Mouse (Mus musculus): ENCODE results near the gene Isca2.
A peak's percentile ranks its signal among the peaks of the same experiment; 100 is the strongest.

The Isca2 gene

GRCm38 (mm10) chr12:84774376-84774775 lies 1.3 kb downstream of the Isca2 start:
- no peak for DNase-seq

GRCm38 (mm10) chr12:84776229-84776628 lies 3.2 kb downstream of the Isca2 start:
- no peak for DNase-seq

- DNase-seq: peak; percentile 89
These were observed 11.7 kb downstream of the Isca2 start for GRCm38 (mm10) chr12:84784604-84785381.

- no peak for DNase-seq
These were observed 13.0 kb downstream of the Isca2 start for GRCm38 (mm10) chr12:84786091-84786490.

- no peak for DNase-seq
These were observed 17.8 kb downstream of the Isca2 start for GRCm38 (mm10) chr12:84790853-84791252.

DNA sequence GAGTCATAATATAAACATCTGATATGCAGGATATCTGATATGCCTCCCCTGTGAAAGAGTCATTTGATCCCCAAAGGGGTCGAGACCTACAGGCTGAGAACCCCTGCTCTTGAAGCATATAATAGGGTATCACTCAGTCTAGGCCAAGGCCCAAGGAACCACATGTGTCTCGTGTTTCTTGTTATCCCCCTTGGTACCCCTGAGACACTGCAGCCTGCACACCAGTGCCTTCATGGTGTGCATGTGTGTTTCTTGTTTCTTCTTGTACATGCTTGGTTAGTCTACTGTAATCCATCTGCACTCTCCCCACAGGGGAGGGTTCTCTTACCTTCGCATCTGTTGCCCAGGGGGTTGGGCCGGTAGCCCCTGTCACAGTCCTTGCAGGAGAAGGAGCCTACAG lies 19.6 kb downstream of the Isca2 start:
- no peak for DNase-seq

DNA sequence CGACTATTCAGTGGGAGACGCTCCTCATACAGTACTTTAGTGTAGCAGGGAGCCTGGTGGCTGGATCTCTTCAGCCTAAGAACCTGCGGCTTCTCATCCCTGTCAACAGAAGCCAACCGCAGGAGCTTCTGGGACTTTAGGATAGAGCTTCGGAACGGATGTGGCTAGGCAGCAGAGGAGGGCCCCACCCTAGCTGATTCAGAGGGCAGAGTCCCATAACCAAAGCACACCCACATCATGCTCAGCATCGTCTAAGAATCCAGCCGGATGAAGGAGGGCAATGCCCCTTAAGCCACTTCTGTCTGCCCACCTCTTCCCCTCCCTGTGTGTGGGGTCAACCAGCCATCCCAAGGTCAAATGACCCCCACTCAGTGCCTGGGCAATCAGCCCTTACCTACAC lies 21.6 kb downstream of the Isca2 start:
- no peak for DNase-seq

- DNase-seq: no peak
These were observed 26.0 kb downstream of the Isca2 start for GRCm38 (mm10) chr12:84799086-84799485.

DNA sequence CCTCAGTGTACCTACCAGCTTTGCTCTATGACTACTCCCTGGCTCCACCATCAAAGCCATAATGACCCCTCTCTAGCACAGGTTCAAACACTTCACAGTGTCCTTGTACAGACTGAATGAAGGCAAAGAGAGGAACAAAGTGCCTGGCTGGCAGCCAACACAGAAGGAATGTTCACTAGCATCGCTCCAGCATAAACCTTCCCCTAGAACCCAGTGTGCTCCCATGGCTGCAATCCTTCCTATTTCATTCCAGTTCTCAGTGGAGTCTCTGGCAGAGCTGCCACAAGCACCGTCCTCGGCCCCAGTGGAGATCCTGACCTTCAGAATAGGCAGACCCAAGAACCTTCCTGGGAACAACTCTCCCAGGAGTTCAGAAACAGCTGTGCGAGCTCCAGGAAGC lies 27.4 kb downstream of the Isca2 start:
- DNase-seq: no peak

GRCm38 (mm10) chr12:84801532-84802110 lies 28.6 kb downstream of the Isca2 start:
- DNase-seq: no peak

DNA sequence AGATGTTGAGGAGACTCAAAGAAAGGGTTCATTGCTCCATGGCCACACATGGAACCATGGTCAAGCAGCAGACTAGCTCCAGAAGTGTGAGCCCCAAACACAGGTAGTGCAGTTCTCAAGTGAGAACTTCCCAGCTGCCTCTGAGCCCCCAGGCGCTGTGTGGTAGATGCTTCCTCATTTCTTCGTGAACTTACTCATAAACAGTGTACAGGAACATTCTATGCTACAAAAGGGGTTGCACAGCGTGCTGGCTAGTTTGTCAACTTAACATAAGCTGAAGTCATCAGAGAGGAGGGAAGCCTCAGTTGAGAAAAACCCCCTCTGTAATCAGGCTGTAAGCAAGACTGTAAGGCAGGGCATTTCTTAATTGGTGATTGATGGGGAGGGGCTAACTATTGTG lies 29.6 kb downstream of the Isca2 start:
- no peak for DNase-seq

DNA sequence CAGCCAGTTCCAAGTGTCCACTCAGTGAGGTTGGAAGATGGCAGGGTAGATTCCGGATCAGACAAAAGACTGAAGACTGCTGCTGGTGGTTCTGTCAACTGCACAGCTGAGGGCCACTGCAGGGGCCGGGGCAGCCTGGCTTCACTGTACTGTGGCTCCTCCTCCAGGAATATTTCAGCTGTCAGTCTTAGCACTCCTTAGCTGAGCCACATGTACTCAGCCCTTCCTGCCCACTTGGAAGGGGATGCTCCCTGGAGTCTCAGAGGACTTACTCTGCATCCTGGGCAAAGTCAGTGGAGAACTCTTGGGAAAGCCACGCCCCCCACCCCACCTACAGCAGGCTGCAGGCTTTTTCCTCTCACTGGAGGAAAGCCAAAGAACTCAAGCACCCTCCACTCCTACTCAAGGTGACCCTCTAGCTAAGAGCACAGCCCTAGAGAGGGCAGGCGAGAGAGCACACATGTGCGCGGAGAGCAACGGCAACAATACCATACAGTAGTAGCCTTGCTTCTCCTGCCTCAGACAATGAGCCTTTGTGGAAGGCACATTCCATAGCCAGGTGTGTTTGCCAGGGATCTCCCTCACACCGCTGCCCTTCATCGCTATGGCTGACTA lies 32.3 kb downstream of the Isca2 start:
- no peak for DNase-seq

- no peak for DNase-seq
These were observed 33.0 kb downstream of the Isca2 start for GRCm38 (mm10) chr12:84806010-84806409.

GRCm38 (mm10) chr12:84806726-84807125 lies 33.7 kb downstream of the Isca2 start:
- no peak for DNase-seq

DNA sequence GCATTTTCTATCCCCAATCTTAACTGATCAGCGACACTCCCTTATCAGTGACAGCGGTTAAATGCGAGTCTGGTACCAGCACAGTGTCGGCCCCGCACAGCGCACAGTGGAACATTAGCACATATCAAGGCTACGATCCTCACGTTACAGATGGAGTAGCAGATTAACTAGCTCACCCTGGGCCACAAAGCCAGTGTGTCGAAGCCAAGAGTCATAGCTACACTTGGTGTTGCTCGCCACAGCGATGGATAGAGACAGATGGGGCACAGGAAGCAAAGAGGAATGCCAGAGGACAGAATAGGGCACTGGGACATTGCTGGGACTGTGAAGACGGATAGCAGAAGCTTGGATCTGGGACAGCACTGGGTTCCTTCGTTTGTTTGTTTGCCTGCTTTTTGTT lies 34.3 kb downstream of the Isca2 start:
- no peak for DNase-seq

DNA sequence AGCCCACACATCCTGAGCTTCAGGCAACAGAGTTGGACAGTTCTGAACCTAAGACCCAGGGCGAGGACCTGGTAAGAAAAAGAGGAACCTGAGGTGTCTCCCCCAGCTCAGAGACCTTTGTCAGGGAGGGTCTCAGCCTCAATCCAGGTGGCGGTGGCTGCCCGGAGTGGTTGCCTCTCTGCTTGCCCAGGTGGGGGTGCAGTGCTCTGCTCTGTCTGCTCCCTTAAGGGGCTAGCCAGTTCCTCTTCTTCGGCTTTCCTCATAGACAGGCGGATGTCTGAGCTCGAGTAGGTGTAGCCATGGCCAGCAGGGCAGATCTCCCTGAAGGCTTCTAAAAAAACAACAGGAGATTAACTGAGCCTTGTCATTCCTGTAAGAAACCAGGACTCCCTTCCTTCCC lies 36.0 kb downstream of the Isca2 start:
- no peak for DNase-seq

GRCm38 (mm10) chr12:84810810-84811209 lies 37.8 kb downstream of the Isca2 start:
- DNase-seq: no peak

DNA sequence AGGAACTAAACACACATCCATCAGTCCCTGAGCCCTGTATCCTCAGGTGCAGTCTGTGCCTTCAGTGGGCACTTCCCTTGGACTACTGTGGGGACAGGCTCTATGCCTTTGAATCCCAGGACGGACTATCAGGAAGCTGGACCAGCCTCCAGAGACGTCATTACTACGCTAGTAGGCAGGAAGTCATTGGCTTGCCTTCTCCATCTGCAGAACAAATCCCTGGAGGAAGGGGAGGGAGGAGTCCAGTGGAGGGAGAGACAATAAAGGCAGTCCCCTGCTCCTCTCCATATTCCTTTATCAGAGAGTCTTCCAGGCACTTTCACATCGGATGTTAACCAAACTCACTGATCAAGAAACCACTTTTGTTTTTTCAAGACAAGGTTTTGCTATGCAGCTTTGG lies 38.5 kb downstream of the Isca2 start:
- DNase-seq: no peak

DNA sequence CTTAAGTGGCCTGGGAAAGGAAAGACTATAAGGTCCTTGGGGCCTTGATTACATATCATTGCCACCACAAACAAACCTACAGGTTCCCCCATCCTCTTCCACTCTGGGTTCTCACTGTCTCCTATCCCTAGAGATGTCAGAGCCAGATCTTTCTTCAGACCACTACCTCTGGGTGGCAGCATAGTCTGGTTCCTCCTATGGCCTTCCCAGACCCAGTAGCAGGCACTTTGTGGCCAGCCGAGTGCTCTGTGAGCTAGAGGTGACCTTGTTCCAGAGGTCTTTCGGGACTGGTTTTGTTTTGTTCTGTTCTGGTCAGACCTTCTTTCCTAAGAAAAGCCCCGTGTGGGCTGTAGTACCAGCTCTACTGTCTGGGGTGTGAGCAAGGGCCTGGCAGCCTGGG lies 39.0 kb downstream of the Isca2 start:
- no peak for DNase-seq

DNA sequence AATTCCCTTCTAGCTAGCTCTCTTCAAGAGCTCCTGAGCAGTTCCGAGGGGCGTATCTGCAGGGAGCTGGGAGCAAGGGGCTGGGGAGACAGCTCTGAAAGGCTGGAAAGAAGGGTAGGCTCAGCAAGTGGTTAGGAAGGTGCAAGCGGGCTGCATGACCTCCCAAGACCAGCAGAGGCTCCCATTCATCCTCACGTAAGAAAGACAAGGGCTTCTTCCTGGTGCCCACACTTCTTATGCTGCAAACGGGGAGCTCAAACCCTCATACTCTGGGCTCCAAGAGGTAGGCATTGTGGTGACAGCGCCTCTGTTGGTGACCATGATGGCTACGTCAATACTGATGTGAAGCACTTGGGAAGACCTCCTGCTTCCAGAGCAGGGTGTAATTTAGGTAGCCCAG lies 40.7 kb downstream of the Isca2 start:
- no peak for DNase-seq

DNA sequence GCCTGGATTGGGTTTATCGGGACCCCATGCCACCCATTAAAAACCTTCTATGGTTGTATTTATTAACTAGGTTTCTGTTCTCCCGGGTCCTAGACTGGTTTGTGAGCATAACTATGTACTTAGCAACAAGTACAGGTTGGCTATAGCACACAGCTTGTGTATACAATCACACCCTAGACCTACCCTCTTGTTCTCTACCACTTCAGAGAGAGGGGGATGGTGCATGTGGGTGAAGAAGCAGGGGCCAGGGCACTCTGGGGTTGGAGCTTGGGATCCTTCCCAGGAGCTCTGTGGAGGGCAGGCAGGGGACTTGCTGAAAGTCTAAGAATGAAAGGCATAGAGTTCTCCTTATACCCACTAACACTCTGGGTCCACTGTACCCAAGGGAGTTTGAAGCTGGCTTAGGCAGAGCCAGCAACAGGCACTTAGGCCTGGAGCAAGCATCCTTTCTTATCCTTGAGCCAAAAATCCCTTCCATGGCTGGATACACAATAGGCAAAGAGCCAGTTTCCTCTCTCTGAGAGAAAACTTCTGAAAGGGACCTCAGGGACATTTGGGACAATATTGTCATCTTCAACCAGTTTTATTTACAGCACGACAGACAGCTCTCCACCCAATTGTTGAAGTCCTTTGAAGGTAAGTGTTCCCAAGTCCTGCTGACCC lies 41.7 kb downstream of the Isca2 start:
- DNase-seq: no peak

DNA sequence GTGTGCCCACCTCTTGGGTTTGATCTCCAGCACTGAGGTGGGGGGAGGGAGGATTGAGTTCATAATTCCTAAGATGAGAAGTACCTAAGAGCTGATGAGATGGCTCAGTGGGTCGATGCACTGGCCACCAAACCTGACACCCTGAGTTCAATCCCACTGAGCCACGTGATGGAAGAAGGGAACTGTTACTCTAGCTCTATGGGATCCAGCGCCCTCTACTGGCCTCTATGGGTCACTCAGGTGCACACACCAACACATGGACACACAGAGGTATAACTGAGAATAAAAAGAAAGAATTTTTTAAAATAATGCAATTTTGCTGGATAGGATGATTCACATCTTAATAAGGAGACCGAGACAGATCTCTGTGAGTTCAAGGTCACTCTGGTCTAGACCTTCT lies 45.4 kb downstream of the Isca2 start:
- DNase-seq: no peak

GRCm38 (mm10) chr12:84819236-84820168 lies 46.5 kb downstream of the Isca2 start:
- peak; percentile 81 for DNase-seq

All from layer of hippocampus, adult 9-11 months (tissue).